Mouse (Mus musculus): ENCODE data around the gene Poc1a. TPM values are rescaled to one million over a fixed set of nuclear protein-coding genes. Genes with fewer than 3 reads are reported as not detected.
A peak's percentile ranks its signal among the peaks of the same experiment; 100 is the strongest.

Gene Poc1a
- polyA plus RNA-seq, 1 experiment: 32.6 TPM

- Histone ChIP-seq H3K4me3 (ENCODE audit: insufficient read depth, low read length) (no peak overlapping the region), H3K4me1 (ENCODE audit: control insufficient read depth, insufficient read depth, low read length) (peaks cover 16% of the 10 kb centered on the region), H3K27ac (ENCODE audit: insufficient read depth, low read length) (no peak overlapping the region)
- no peak for TF ChIP-seq POLR2A (IDR thresholded peaks at IDR 0.05; ENCODE audit: extremely low read depth, insufficient read depth, low read length)
- no peak for TF ChIP-seq CTCF (IDR thresholded peaks at IDR 0.05; ENCODE audit: extremely low read depth, insufficient read depth, low read length)
Measured at GRCm38 (mm10) chr9:106339730-106340129, 58.9 kb downstream of the Poc1a start.

- Histone ChIP-seq H3K4me1 (ENCODE audit: control insufficient read depth, insufficient read depth, low read length) (peaks cover 23% of the 10 kb centered on the region), H3K27ac (ENCODE audit: insufficient read depth, low read length) (0 out of 2 replicates have a peak overlapping the region, but pooled peaks have one; percentile 4), H3K4me3 (ENCODE audit: insufficient read depth, low read length) (no peak overlapping the region)
- TF ChIP-seq CTCF (IDR thresholded peaks at IDR 0.05; ENCODE audit: extremely low read depth, insufficient read depth, low read length) (no peak), POLR2A (IDR thresholded peaks at IDR 0.05; ENCODE audit: extremely low read depth, insufficient read depth, low read length) (no peak)
Measured at GRCm38 (mm10) chr9:106340501-106341312, 59.8 kb downstream of the Poc1a start.

GRCm38 (mm10) chr9:106341313-106341686, 60.4 kb downstream of the Poc1a start:
- H3K4me1 ChIP-seq (ENCODE audit: control insufficient read depth, insufficient read depth, low read length): peaks cover 23% of the 10 kb centered on the region
- TF ChIP-seq POLR2A (IDR thresholded peaks at IDR 0.05; ENCODE audit: extremely low read depth, insufficient read depth, low read length) (no peak), CTCF (IDR thresholded peaks at IDR 0.05; ENCODE audit: extremely low read depth, insufficient read depth, low read length) (no peak)
- H3K27ac ChIP-seq (ENCODE audit: insufficient read depth, low read length): 0 out of 2 replicates have a peak overlapping the region, but pooled peaks have one; percentile 4
- H3K4me3 ChIP-seq (ENCODE audit: insufficient read depth, low read length): no peak overlapping the region

GRCm38 (mm10) chr9:106342573-106342972, 61.7 kb downstream of the Poc1a start:
- H3K4me1 ChIP-seq (ENCODE audit: control insufficient read depth, insufficient read depth, low read length): peaks cover 18% of the 10 kb centered on the region
- H3K4me3 ChIP-seq (ENCODE audit: insufficient read depth, low read length): no peak overlapping the region
- TF ChIP-seq CTCF (IDR thresholded peaks at IDR 0.05; ENCODE audit: extremely low read depth, insufficient read depth, low read length) (no peak), POLR2A (IDR thresholded peaks at IDR 0.05; ENCODE audit: extremely low read depth, insufficient read depth, low read length) (no peak)
- peak overlapping the region; percentile 2 for H3K27ac ChIP-seq (ENCODE audit: insufficient read depth, low read length)

- no peak for TF ChIP-seq CTCF (IDR thresholded peaks at IDR 0.05; ENCODE audit: extremely low read depth, insufficient read depth, low read length)
- TF ChIP-seq POLR2A (IDR thresholded peaks at IDR 0.05; ENCODE audit: extremely low read depth, insufficient read depth, low read length): no peak
- peaks cover 15% of the 10 kb centered on the region for H3K4me1 ChIP-seq (ENCODE audit: control insufficient read depth, insufficient read depth, low read length)
- no peak overlapping the region for H3K4me3 ChIP-seq (ENCODE audit: insufficient read depth, low read length)
- peak overlapping the region; percentile 88 for H3K27ac ChIP-seq (ENCODE audit: insufficient read depth, low read length)
Measured at GRCm38 (mm10) chr9:106345167-106345566, 64.3 kb downstream of the Poc1a start.

GRCm38 (mm10) chr9:106345630-106346029, 64.8 kb downstream of the Poc1a start:
- Histone ChIP-seq H3K27ac (ENCODE audit: insufficient read depth, low read length) (peak overlapping the region; percentile 88; the same call in 1 of the 2 replicates), H3K4me1 (ENCODE audit: control insufficient read depth, insufficient read depth, low read length) (peaks cover 15% of the 10 kb centered on the region), H3K4me3 (ENCODE audit: insufficient read depth, low read length) (no peak overlapping the region)
- TF ChIP-seq CTCF (IDR thresholded peaks at IDR 0.05; ENCODE audit: extremely low read depth, insufficient read depth, low read length) (no peak), POLR2A (IDR thresholded peaks at IDR 0.05; ENCODE audit: extremely low read depth, insufficient read depth, low read length) (no peak)

- H3K4me3 ChIP-seq (ENCODE audit: insufficient read depth, low read length): no peak overlapping the region
- no peak overlapping the region for H3K27ac ChIP-seq (ENCODE audit: insufficient read depth, low read length)
- peaks cover 11% of the 10 kb centered on the region for H3K4me1 ChIP-seq (ENCODE audit: control insufficient read depth, insufficient read depth, low read length)
- TF ChIP-seq CTCF (IDR thresholded peaks at IDR 0.05; ENCODE audit: extremely low read depth, insufficient read depth, low read length) (no peak), POLR2A (IDR thresholded peaks at IDR 0.05; ENCODE audit: extremely low read depth, insufficient read depth, low read length) (no peak)
Measured at GRCm38 (mm10) chr9:106348281-106348680, 67.4 kb downstream of the Poc1a start.

- Histone ChIP-seq H3K27ac (ENCODE audit: insufficient read depth, low read length) (no peak overlapping the region), H3K4me1 (ENCODE audit: control insufficient read depth, insufficient read depth, low read length) (peaks cover 11% of the 10 kb centered on the region), H3K4me3 (ENCODE audit: insufficient read depth, low read length) (no peak overlapping the region)
- TF ChIP-seq CTCF (IDR thresholded peaks at IDR 0.05; ENCODE audit: extremely low read depth, insufficient read depth, low read length) (peak; percentile 71), POLR2A (IDR thresholded peaks at IDR 0.05; ENCODE audit: extremely low read depth, insufficient read depth, low read length) (no peak)
Measured at GRCm38 (mm10) chr9:106349075-106349474, 68.2 kb downstream of the Poc1a start.

- TF ChIP-seq POLR2A (IDR thresholded peaks at IDR 0.05; ENCODE audit: extremely low read depth, insufficient read depth, low read length) (no peak), CTCF (IDR thresholded peaks at IDR 0.05; ENCODE audit: extremely low read depth, insufficient read depth, low read length) (no peak)
- no peak overlapping the region for H3K27ac ChIP-seq (ENCODE audit: insufficient read depth, low read length)
- H3K4me3 ChIP-seq (ENCODE audit: insufficient read depth, low read length): no peak overlapping the region
- peaks cover 2% of the 10 kb centered on the region; the same call in 1 of the 2 replicates for H3K4me1 ChIP-seq (ENCODE audit: control insufficient read depth, insufficient read depth, low read length)
Measured at GRCm38 (mm10) chr9:106351178-106351577, 70.3 kb downstream of the Poc1a start.

- no peak overlapping the region for H3K4me3 ChIP-seq (ENCODE audit: insufficient read depth, low read length)
- no peak overlapping the region for H3K27ac ChIP-seq (ENCODE audit: insufficient read depth, low read length)
- H3K4me1 ChIP-seq (ENCODE audit: control insufficient read depth, insufficient read depth, low read length): peaks cover under 1% of the 10 kb centered on the region; the same call in 1 of the 2 replicates
- TF ChIP-seq POLR2A (IDR thresholded peaks at IDR 0.05; ENCODE audit: extremely low read depth, insufficient read depth, low read length) (no peak), CTCF (IDR thresholded peaks at IDR 0.05; ENCODE audit: extremely low read depth, insufficient read depth, low read length) (no peak)
Measured at GRCm38 (mm10) chr9:106353779-106354178, 72.9 kb downstream of the Poc1a start.
